Mouse (Mus musculus) left cerebral cortex, postnatal 14 days (tissue): Measurements from ENCODE around the gene Supt6. TPM values are rescaled to one million over a fixed set of nuclear protein-coding genes. Genes with fewer than 3 reads are reported as not detected.
A peak's percentile ranks its signal among the peaks of the same experiment; 100 is the strongest.
"Not testable (repeated sequence)": the region's sequence is repeated elsewhere in the genome, so short reads cannot be mapped to it uniquely, and the experiment has no call there.

Experiments used
- DNase-seq, 2 experiments: peaks; one replicate each; pipeline ENCODE4 v3.0.0; 2021 to 2022; ENCODE audit warnings: low spot score in 2 of 2, mixed read lengths in 1 of 2
- intact Hi-C: fragments of 180-260 bp; cut with DNase I; formaldehyde crosslinking; loops from one replicate; pipeline ENCODE4 v1.15.1; 2025
- total RNA-seq, 2 experiments: library from RNA; stranded (reverse); gene quantifications; 2 replicates each; pipeline ENCODE4 v1.2.3; 2021

Supt6 gene
- total RNA-seq, 2 experiments from 2014 or later: 89.6 to 96.1 TPM

DNA sequence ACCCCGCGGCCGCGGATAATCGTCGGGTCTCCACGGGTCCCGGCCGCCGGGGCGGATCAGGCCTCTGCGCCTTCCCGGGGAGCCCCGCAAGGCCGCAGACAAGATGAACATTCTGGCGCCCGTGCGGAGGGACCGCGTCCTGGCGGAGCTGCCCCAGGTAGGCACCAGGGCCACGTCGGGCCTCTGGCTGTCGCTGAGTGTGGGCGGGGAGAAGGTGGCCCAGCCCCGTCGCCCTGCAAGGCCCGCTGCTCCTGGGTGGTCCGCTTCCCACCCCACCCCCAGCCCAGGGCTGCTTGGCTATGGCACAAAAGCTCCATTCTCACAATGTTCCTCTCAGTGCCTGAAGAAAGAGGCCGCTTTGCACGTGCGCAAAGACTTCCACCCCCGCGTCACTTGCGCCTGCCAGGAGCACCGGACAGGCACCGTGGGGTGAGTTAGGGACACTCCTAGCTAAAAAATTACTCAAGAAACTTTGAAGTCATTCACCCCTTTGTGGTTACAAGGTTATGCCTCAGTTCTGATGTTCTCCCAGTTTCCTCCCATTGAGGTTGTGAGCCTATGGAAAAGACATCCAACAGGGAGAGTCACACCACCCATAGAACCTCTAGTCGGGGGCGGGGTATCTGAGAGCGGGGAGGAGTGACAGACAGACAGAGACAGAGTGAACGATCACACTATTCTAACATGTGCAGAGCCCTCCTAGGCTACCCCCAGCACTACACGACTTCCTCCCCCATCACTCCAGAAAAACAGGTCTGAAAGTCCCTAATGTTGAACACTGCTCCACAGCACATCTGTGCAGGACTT is 56.4 kb downstream of the Supt6 start:
- intact Hi-C loops: no loop called here

GRCm38 (mm10) chr11:78188331-78189233 is 57.2 kb downstream of the Supt6 start, which contains the start of gene Rab34:
TSS of gene Rab34 (plus strand) at chr11:78188430.
- intact Hi-C loops: no loop called here
- DNase-seq: peak; percentile 75 to 82

More for the DNA sequence above, 56.4 kb downstream of the Supt6 start:
- DNase-seq: peak; percentile 79 to 89

DNA sequence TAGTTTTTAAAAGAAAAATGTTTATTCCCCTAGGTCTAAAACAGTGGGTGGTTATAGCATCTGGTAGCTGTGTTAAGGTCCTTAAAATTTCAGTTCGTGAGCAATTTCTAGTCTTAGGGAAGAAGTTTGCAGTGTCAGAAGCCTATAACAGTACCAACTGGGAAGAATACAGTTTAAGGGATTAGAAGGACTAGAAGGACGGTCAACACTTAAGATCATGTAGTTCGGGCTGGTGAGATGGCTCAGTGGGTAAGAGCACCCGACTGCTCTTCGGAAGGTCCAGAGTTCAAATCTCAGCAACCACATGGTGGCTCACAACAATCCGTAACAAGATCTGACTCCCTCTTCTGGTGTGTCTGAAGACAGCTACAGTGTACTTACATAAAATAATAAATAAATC is 61.1 kb downstream of the Supt6 start:
- DNase-seq, intact Hi-C loops: not testable (repeated sequence)

GRCm38 (mm10) chr11:78183884-78184514 is 61.8 kb downstream of the Supt6 start:
- intact Hi-C loops: no loop called here
- no peak for DNase-seq

- intact Hi-C loops: no loop called here
- peak; percentile 86 to 94 for DNase-seq
These were observed 62.6 kb downstream of the Supt6 start, which contains the start of gene Rpl23a for GRCm38 (mm10) chr11:78182961-78183844. TSS of gene Rpl23a (minus strand) at chr11:78183584.

- DNase-seq: no peak
- intact Hi-C loops: no loop called here
These were observed 63.3 kb downstream of the Supt6 start for GRCm38 (mm10) chr11:78182450-78182849.

DNA sequence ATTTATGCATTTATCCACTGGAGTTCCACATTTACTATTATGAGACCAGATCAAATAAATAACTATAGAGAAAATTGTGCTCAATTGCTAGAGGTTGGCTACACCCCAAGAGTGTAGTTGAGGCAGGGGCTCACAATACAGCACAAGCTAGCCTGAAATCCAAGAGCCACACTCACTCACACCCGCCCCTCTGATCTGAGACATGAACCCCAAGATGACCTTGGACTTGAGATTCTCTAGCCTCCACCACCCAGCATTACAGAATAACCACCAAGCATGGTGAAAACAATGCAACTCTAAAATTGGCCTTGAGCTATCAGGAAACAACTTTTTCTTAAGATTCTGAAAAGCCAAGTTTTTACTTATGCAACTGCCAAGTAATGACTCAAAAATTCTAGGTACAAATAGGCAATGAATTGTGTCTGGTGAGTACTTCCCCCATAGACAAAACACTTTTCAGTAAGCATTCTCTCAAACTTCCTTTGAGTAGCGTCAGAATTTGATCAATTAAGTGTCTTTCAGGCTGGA is 63.9 kb downstream of the Supt6 start:
- DNase-seq: no peak
- intact Hi-C loops: no loop called here

GRCm38 (mm10) chr11:78180081-78180761 is 65.6 kb downstream of the Supt6 start:
- no peak for DNase-seq
- intact Hi-C loops: no loop called here

GRCm38 (mm10) chr11:78179438-78179999 is 66.3 kb downstream of the Supt6 start:
- intact Hi-C loops: loop anchor here (5.0 kb wide), 2 partner anchors 142 to 197 kb away; partner anchors contain the start of genes Flot2 and Phf12
- DNase-seq: no peak

GRCm38 (mm10) chr11:78178859-78179437 is 66.8 kb downstream of the Supt6 start:
- intact Hi-C loops: loop anchor here (1.0 to 5.0 kb wide), 3 partner anchors 119 to 197 kb away; partner anchors contain the start of genes Flot2 and Phf12
- DNase-seq: peak; percentile 71 to 82

GRCm38 (mm10) chr11:78177903-78178858 is 67.6 kb downstream of the Supt6 start:
- DNase-seq: peak; percentile 95 to 96
- intact Hi-C loops: loop anchor here (1.0 to 5.0 kb wide), 3 partner anchors 118 to 196 kb away; partner anchors contain the start of genes Flot2 and Phf12

GRCm38 (mm10) chr11:78177437-78177836 is 68.3 kb downstream of the Supt6 start:
- intact Hi-C loops: loop anchor here (5.0 kb wide), 2 partner anchors 140 to 195 kb away; partner anchors contain the start of genes Flot2 and Phf12
- DNase-seq: no peak

DNA sequence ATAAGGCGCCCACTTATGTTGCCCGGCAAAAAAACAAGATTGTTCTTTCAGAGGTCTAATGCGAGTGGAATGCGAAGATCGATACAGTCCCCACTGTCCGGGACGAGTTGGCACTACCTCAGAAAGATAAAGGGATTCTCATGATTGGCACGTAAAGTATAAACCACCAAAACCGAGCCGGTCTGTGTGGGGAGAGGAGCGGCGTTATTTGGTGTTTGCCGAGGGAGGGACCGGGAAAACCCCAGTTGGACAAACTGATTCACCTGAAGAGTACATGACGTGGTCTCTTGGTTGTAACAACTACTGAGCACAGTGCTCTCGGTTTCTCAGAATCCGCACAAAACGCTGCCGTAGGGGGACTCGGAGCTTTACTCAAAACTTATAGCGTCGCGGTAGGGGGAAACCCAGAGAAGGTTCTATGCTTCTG is 68.9 kb downstream of the Supt6 start:
- intact Hi-C loops: loop anchor here (5.0 kb wide), 2 partner anchors 140 to 195 kb away; partner anchors contain the start of genes Flot2 and Phf12
- no peak for DNase-seq

- peak; percentile 68 to 78 for DNase-seq
- intact Hi-C loops: loop anchor here (5.0 kb wide), 2 partner anchors 139 to 194 kb away; partner anchors contain the start of genes Flot2 and Phf12
These were observed 69.4 kb downstream of the Supt6 start, which contains the start of the genes Nek8 and Tlcd1 for GRCm38 (mm10) chr11:78176402-78176862. TSS of gene Nek8 (minus strand) at chr11:78176675. TSS of gene Tlcd1 (plus strand) at chr11:78176711.

DNA sequence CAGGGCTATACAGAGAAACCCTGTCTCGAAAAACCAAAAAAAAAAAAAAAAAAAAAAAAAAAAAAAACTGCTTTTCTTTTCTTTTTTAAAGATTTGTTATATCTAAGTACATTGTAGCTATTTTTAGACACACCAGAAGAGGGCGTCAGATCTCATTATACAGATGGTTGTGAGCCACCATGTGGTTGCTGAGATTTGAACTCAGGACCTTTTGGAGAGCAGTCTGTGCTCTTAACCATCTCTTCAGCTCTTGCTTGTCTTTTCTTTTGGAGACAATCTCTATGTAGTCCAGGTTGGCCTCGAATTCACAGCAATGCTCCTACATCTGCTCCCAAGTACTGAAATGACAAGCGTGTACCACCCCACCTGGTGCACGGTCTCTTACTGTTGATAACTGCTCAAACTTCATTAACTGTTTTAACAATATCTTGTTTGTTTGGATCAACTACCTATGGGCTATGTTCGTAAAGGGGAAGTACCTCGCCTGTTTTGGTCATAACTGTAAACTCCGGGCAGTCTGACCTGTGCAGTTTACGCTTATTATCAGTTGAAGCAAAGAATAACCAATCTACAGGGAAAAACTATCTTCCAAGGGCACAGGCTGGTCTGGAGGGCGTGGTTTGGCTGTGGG is 69.9 kb downstream of the Supt6 start:
- DNase-seq: no peak
- intact Hi-C loops: loop anchor here (5.0 kb wide), 2 partner anchors 139 to 194 kb away; partner anchors contain the start of genes Flot2 and Phf12
